Mouse (Mus musculus) duodenum, adult 2 months (tissue): ENCODE data around the gene Sf3b2. TPM values are rescaled to one million over a fixed set of nuclear protein-coding genes. Genes with fewer than 3 reads are reported as not detected.

Source experiments
- polyA plus RNA-seq: library from polyadenylated mRNA; depleted of rRNA; stranded (reverse); fragments of >200 nt; gene quantifications from 2 replicates; pipeline ENCODE4 v1.2.3, GENCODE M21; 2012; ENCODE audit warnings: low replicate concordance; rRNA removed

The Sf3b2 gene
- polyA plus RNA-seq: 86.5 and 99.5 TPM in 2 replicates

GRCm38 (mm10) chr19:5294972-5295735 lies at the start of gene Sf3b2:
Sf3b2 (minus strand) TSS chr19:5295455.

GRCm38 (mm10) chr19:5335441-5335840 lies 40.2 kb upstream of the Sf3b2 start, which contains the start of gene Catsper1:
Catsper1 (plus strand) TSS chr19:5335741.

DNA sequence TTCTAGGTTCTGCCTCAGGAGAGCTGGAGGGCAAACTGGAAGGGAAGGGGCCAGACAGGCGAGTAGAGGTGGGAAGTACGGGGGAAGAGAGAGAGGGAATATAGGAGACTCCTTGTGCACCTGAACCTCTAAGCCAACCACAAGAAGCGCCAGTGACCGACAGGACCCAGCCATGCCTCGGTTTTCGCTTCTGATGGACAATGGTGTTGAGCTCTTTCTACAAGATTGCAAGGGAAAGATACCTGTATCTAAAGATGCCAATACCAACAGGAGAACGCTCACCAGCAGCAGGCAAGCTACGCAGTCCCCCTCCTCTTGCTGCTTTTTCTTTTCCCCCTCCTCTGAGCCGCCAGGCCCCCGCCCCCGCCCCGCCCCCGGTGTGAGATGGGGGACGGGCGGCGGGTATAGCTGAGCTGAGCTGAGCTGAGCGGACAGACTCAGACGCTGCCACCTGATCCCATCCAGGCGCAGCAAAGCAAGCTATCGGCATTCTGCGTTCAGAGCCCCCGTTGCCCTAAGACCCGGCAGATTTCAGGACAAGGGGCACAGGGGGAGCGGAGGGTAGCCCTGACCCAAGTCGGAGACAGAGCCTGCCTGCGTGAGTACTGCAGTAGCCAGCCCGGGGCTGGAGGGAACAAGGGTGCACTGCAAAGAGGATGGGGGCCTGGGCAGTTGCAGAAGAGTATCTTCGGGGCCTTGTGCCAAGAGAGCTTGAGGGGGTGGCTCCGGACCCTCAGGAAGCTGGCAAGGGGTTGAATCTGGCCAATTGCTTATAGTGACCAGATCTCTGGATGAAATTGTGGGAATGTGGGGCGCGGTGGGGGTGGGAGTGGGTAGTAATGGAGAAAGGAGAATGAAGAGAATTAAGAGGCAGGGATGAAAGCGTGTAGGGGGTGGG lies 2.9 kb upstream of the Sf3b2 start, which contains the start of gene Gal3st3:
Gene Gal3st3, plus strand, starts transcription at position 429 of the 898 bp plus-strand sequence.

GRCm38 (mm10) chr19:5272801-5273733 lies 22.2 kb downstream of the Sf3b2 start, which contains the start of gene Pacs1:
Pacs1 (minus strand) TSS chr19:5273119.

Other genes starting within 250 kb of the Sf3b2 start
- gene Rin1, start 245.0 kb downstream of the Sf3b2 start, polyA plus RNA-seq: 3.3 and 8.5 TPM in 2 replicates
- 4.6 and 4.9 TPM in 2 replicates for gene Cd248, start 227.4 kb downstream of the Sf3b2 start, polyA plus RNA-seq
- 3.3 and 3.6 TPM in 2 replicates for gene Tmem151a, start 209.9 kb downstream of the Sf3b2 start, polyA plus RNA-seq
- 254 and 407 TPM in 2 replicates for gene Yif1a, start 206.9 kb downstream of the Sf3b2 start, polyA plus RNA-seq
- 2.0 and 3.1 TPM in 2 replicates for gene Cnih2, start 196.9 kb downstream of the Sf3b2 start, polyA plus RNA-seq
- gene Rab1b, start 188.4 kb downstream of the Sf3b2 start, polyA plus RNA-seq: 198 and 335 TPM in 2 replicates
- 23.5 and 24.1 TPM in 2 replicates for gene Klc2, start 176.9 kb downstream of the Sf3b2 start, polyA plus RNA-seq
- 6.7 and 7.8 TPM in 2 replicates for gene Pacs1, start 22.3 kb downstream of the Sf3b2 start, polyA plus RNA-seq
- 0.08 TPM in 1 of 2 replicates, not detected in the other for gene Gal3st3, start 2.9 kb upstream of the Sf3b2 start, polyA plus RNA-seq
- gene Catsper1, start 40.3 kb upstream of the Sf3b2 start, polyA plus RNA-seq: not detected in 2 replicates
- 775 and 1,382 TPM in 2 replicates for gene Cst6, start 54.1 kb upstream of the Sf3b2 start, polyA plus RNA-seq
- gene Eif1ad, start 71.3 kb upstream of the Sf3b2 start, polyA plus RNA-seq: 22.1 and 39.9 TPM in 2 replicates
- 134 and 143 TPM in 2 replicates for gene Banf1, start 71.7 kb upstream of the Sf3b2 start, polyA plus RNA-seq
- gene Sart1, start 93.2 kb upstream of the Sf3b2 start, polyA plus RNA-seq: 4.2 and 12.1 TPM in 2 replicates
- gene Tsga10ip, start 107.1 kb upstream of the Sf3b2 start, polyA plus RNA-seq: 0.38 and 5.1 TPM in 2 replicates
- gene Drap1, start 129.5 kb upstream of the Sf3b2 start, polyA plus RNA-seq: 75.9 and 95.8 TPM in 2 replicates
- gene AI837181, start 129.7 kb upstream of the Sf3b2 start, polyA plus RNA-seq: 53.5 and 90.2 TPM in 2 replicates
- gene Fosl1, start 152.1 kb upstream of the Sf3b2 start, polyA plus RNA-seq: 0.43 and 3.2 TPM in 2 replicates
- 3.0 and 4.1 TPM in 2 replicates for gene Ccdc85b, start 162.4 kb upstream of the Sf3b2 start, polyA plus RNA-seq
- gene Fibp, start 165.2 kb upstream of the Sf3b2 start, polyA plus RNA-seq: 77.1 and 157 TPM in 2 replicates
- gene Ctsw, start 173.1 kb upstream of the Sf3b2 start, polyA plus RNA-seq: 3.0 and 8.9 TPM in 2 replicates
- gene Efemp2, start 178.5 kb upstream of the Sf3b2 start, polyA plus RNA-seq: 24.2 and 26.7 TPM in 2 replicates
- 24.4 and 30.3 TPM in 2 replicates for gene Mus81, start 192.9 kb upstream of the Sf3b2 start, polyA plus RNA-seq
- 354 and 628 TPM in 2 replicates for gene Cfl1, start 195.0 kb upstream of the Sf3b2 start, polyA plus RNA-seq
- 0.19 TPM in 1 of 2 replicates, not detected in the other for gene 1700020D05Rik, start 208.3 kb upstream of the Sf3b2 start, polyA plus RNA-seq
- 2.3 and 3.4 TPM in 2 replicates for gene Snx32, start 215.1 kb upstream of the Sf3b2 start, polyA plus RNA-seq